Mouse (Mus musculus) liver, postnatal 0 days (tissue): ENCODE measurements around the gene Dop1b.

Experiments used
- CTCF ChIP-seq: sonication (generic); IDR thresholded peaks from 2 replicates; pipeline ENCODE4 v1.5.1; 2016; ENCODE audit warnings: antibody characterized with exemption, low read depth
- EP300 ChIP-seq: IDR thresholded peaks from 2 replicates; pipeline ENCODE4 v1.6.1; 2016; ENCODE audit warnings: antibody characterized with exemption, low read depth, mild to moderate bottlenecking

- TF ChIP-seq CTCF (no peak), EP300 (no peak)
Observed at GRCm38 (mm10) chr16:93795391-93795790, 83.7 kb downstream of the Dop1b start.
